Mouse (Mus musculus) bone marrow macrophage, adult 2 months (primary cell): ENCODE measurements around the gene Efnb2.

Source experiments
- CTCF ChIP-seq: IDR thresholded peaks from 2 replicates; pipeline ENCODE4 v1.5.1; 2012; ENCODE audit warnings: low read depth, mild to moderate bottlenecking, low read length, moderate library complexity
- POLR2A ChIP-seq: IDR thresholded peaks from 2 replicates; pipeline ENCODE4 v1.6.1; 2012; ENCODE audit warnings: mild to moderate bottlenecking, low read depth, low read length, borderline replicate concordance

- TF ChIP-seq CTCF = no peak
- no peak for TF ChIP-seq POLR2A
Observed at GRCm38 (mm10) chr8:8704813-8705212, 43.8 kb upstream of the Efnb2 start.
